Mouse (Mus musculus) colon, adult 2 months (tissue): ENCODE measurements around the gene Vmn1r237. TPM values are rescaled to one million over a fixed set of nuclear protein-coding genes. Genes with fewer than 3 reads are reported as not detected.

Source experiments
- polyA plus RNA-seq: library from polyadenylated mRNA; depleted of rRNA; stranded (reverse); fragments of >200 nt; gene quantifications from 2 replicates; pipeline ENCODE4 v1.2.3, GENCODE M21; 2012; rRNA removed

Gene Vmn1r237
- polyA plus RNA-seq, result not detected in 2 replicates

DNA sequence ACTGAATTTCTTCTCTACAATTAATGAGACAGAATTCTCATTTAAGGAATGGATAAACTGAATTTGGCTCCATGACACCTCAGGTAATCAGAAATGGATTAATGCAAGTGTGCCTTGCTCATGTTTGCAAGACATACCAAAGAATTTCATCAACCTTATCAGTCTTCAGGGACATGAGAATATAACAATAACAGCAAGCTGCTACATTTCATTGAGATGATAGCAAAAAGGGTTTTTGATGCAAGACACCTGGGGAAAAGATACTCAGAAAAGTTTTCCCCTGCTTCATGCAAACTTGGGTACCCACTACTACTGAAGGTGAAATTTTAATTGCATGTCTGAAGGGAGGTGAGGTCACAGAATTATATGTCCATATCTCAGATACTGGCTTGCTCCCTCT lies at the start of gene Vmn1r237:
Vmn1r237 (plus strand) TSS at position 301 of the 400 bp plus-strand sequence.

DNA sequence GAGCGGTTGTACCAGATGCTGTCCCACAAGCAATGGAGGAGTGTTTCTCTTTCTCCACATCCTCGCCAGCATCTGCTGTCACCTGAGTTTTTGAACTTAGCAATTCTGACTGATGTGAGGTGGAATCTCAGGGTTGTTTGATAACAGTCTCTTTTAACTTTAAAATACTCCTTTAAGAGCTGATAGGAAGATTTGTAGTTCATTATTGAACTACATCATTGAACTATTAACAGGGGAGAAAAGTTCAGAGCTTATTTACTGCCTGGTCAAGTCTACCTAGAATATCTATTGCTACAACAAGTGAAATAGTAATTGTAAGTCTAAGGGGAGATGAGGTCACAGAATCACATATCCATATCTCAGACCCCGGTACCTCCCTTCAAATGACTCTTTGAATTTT lies 29.0 kb upstream of the Vmn1r237 start, which contains the start of gene Vmn1r236:
Vmn1r236 (plus strand) TSS at position 301 of the 400 bp plus-strand sequence.

Other genes starting within 250 kb of the Vmn1r237 start
- not detected in 2 replicates for gene Vmn1r234, start 85.8 kb upstream of the Vmn1r237 start, polyA plus RNA-seq
- not detected in 2 replicates for gene Vmn1r235, start 55.5 kb upstream of the Vmn1r237 start, polyA plus RNA-seq
- gene Vmn1r236, start 28.9 kb upstream of the Vmn1r237 start, polyA plus RNA-seq, result not detected in 2 replicates
- gene Zfp677, start 71.9 kb downstream of the Vmn1r237 start, polyA plus RNA-seq, result 0.12 and 0.19 TPM in 2 replicates
- gene Zfp54, start 111.4 kb downstream of the Vmn1r237 start, polyA plus RNA-seq, result 0.57 and 1.1 TPM in 2 replicates
- gene Zfp51, start 138.5 kb downstream of the Vmn1r237 start, polyA plus RNA-seq, result 0.41 and 0.42 TPM in 2 replicates
- gene Zfp53, start 177.1 kb downstream of the Vmn1r237 start, polyA plus RNA-seq, result 2.3 and 3.3 TPM in 2 replicates
- gene Zfp52, start 223.7 kb downstream of the Vmn1r237 start, polyA plus RNA-seq, result 0.15 and 0.22 TPM in 2 replicates